Mouse (Mus musculus) CH12.LX (cell line): ENCODE results near the gene Trio. TPM values are rescaled to one million over a fixed set of nuclear protein-coding genes. Genes with fewer than 3 reads are reported as not detected.
"Not testable (repeated sequence)": the region's sequence is repeated elsewhere in the genome, so short reads cannot be mapped to it uniquely, and the experiment has no call there.

Experiments
- DNase-seq: peaks from one replicate; pipeline ENCODE4 v3.0.0-alpha.2; 2013; ENCODE audit errors: extremely low read depth
- H3K27ac ChIP-seq: 2 replicates; pipeline ENCODE4 v1.5.1; 2012; ENCODE audit warnings: low read depth, mild to moderate bottlenecking, control low read depth, moderate library complexity; ENCODE audit not compliant: insufficient read depth
- H3K27me3 ChIP-seq: replicated peaks from 2 replicates; pipeline ENCODE3; 2012; ENCODE audit warnings: inconsistent platforms
- H3K36me3 ChIP-seq, 2 experiments: replicated peaks in 1 of 2; 2 replicates each; pipeline versions ENCODE3 to v1.6.1; 2012; ENCODE audit warnings: inconsistent platforms in 1 of 2, low read length in 1 of 2, mild to moderate bottlenecking in 1 of 2, mixed read lengths in 1 of 2, moderate library complexity in 1 of 2; ENCODE audit not compliant: control insufficient read depth in 1 of 2, insufficient read depth in 1 of 2
- H3K4me1 ChIP-seq, 2 experiments: 2 replicates each; pipeline ENCODE4 v1.6.1; 2012; ENCODE audit warnings: inconsistent platforms in 1 of 2, moderate library complexity in 1 of 2; ENCODE audit not compliant: insufficient read depth in 2 of 2, control insufficient read depth in 1 of 2
- H3K4me2 ChIP-seq: 2 replicates; pipeline ENCODE4 v1.6.1; 2012; ENCODE audit warnings: low read depth, mild to moderate bottlenecking, control low read depth; ENCODE audit not compliant: poor library complexity, insufficient read depth, severe bottlenecking
- H3K4me3 ChIP-seq, 3 experiments: fragments of 150-350 bp in 1 of 3; sonication (generic) in 1 of 3; replicated peaks in 1 of 3; 2 replicates each; pipeline versions ENCODE3 to v1.5.1; 2011 to 2012; ENCODE audit warnings: low read depth in 2 of 3, low read length in 2 of 3, mild to moderate bottlenecking in 2 of 3, moderate library complexity in 2 of 3, control low read depth in 1 of 3, improper control_type of control experiment in 1 of 3, inconsistent platforms in 1 of 3, mixed read lengths in 1 of 3; ENCODE audit not compliant: poor library complexity in 1 of 3
- H3K79me2 ChIP-seq: replicated peaks from 2 replicates; pipeline ENCODE4 v1.6.1; 2012; ENCODE audit warnings: mild to moderate bottlenecking, moderate library complexity; ENCODE audit not compliant: control insufficient read depth, poor library complexity, insufficient read depth, severe bottlenecking; ENCODE audit errors: extremely low read depth
- H3K9ac ChIP-seq: 2 replicates; pipeline ENCODE4 v1.6.1; 2012; ENCODE audit warnings: low read depth, mild to moderate bottlenecking, control low read depth, moderate library complexity; ENCODE audit not compliant: insufficient read depth
- H3K9me3 ChIP-seq: replicated peaks from 2 replicates; pipeline ENCODE3; 2012; ENCODE audit warnings: low read length, inconsistent platforms, mixed read lengths
- BHLHE40 ChIP-seq: IDR thresholded peaks from 2 replicates; pipeline ENCODE4 v1.6.1; 2011; ENCODE audit warnings: mild to moderate bottlenecking, low read depth, low read length, improper control_type of control experiment
- CHD2 ChIP-seq: IDR thresholded peaks from 2 replicates; pipeline ENCODE4 v1.6.1; 2011; ENCODE audit warnings: low read length, improper control_type of control experiment
- E2F4 ChIP-seq: IDR thresholded peaks from 2 replicates; pipeline ENCODE4 v1.6.1; 2011; ENCODE audit warnings: low read depth, low read length, improper control_type of control experiment; ENCODE audit not compliant: insufficient replicate concordance
- ELF1 ChIP-seq: IDR thresholded peaks from 2 replicates; pipeline ENCODE4 v1.6.1; 2014; ENCODE audit warnings: low read depth, mild to moderate bottlenecking, inconsistent platforms, low read length, improper control_type of control experiment
- EP300 ChIP-seq: IDR thresholded peaks from 2 replicates; pipeline ENCODE4 v1.6.1; 2011; ENCODE audit warnings: low read length, improper control_type of control experiment
- GABPA ChIP-seq: IDR thresholded peaks from 2 replicates; pipeline ENCODE4 v1.6.1; 2012; ENCODE audit warnings: low read depth, low read length, improper control_type of control experiment, inconsistent platforms; ENCODE audit not compliant: insufficient replicate concordance
- HCFC1 ChIP-seq: IDR thresholded peaks from 2 replicates; pipeline ENCODE4 v1.6.1; 2012; ENCODE audit warnings: low read depth, mild to moderate bottlenecking, inconsistent platforms, low read length, improper control_type of control experiment
- IRF4 ChIP-seq: IDR thresholded peaks from 2 replicates; pipeline ENCODE4 v1.6.1; 2014; ENCODE audit warnings: low read depth, mild to moderate bottlenecking, inconsistent platforms, low read length, improper control_type of control experiment
- JUN ChIP-seq: IDR thresholded peaks from 2 replicates; pipeline ENCODE4 v1.6.1; 2011; ENCODE audit warnings: low read depth, mild to moderate bottlenecking, low read length, improper control_type of control experiment, moderate library complexity; ENCODE audit not compliant: insufficient read depth
- JUND ChIP-seq: conservative IDR thresholded peaks from 2 replicates; pipeline ENCODE4 v1.6.1; 2011; ENCODE audit warnings: low read depth, low read length, improper control_type of control experiment
- MAFK ChIP-seq: IDR thresholded peaks from 2 replicates; pipeline ENCODE4 v1.6.1; 2011; ENCODE audit warnings: low read length, improper control_type of control experiment; ENCODE audit not compliant: insufficient replicate concordance
- MAX ChIP-seq: IDR thresholded peaks from 2 replicates; pipeline ENCODE4 v1.6.1; 2011; ENCODE audit warnings: low read length, improper control_type of control experiment
- MEF2A ChIP-seq: IDR thresholded peaks from 2 replicates; pipeline ENCODE4 v1.6.1; 2014; ENCODE audit warnings: low read depth, mild to moderate bottlenecking, inconsistent platforms, low read length, improper control_type of control experiment, borderline replicate concordance
- MXI1 ChIP-seq: IDR thresholded peaks from 2 replicates; pipeline ENCODE4 v1.6.1; 2011; ENCODE audit warnings: mild to moderate bottlenecking, low read depth, low read length, improper control_type of control experiment
- MYC ChIP-seq: IDR thresholded peaks from 2 replicates; pipeline ENCODE4 v1.6.1; 2011; ENCODE audit warnings: low read depth, mild to moderate bottlenecking, improper control_type of control experiment, low read length
- TBP ChIP-seq: conservative IDR thresholded peaks from 2 replicates; pipeline ENCODE4 v1.6.1; 2011; ENCODE audit warnings: low read depth, low read length, improper control_type of control experiment
- TCF12 ChIP-seq: IDR thresholded peaks from 2 replicates; pipeline ENCODE4 v1.6.1; 2014; ENCODE audit warnings: low read depth, mild to moderate bottlenecking, inconsistent platforms, low read length, improper control_type of control experiment
- UBTF ChIP-seq: IDR thresholded peaks from 2 replicates; pipeline ENCODE4 v1.6.1; 2012; ENCODE audit warnings: low read depth, mild to moderate bottlenecking, inconsistent platforms, low read length, improper control_type of control experiment, moderate library complexity
- USF2 ChIP-seq: conservative IDR thresholded peaks from 2 replicates; pipeline ENCODE4 v1.6.1; 2011; ENCODE audit warnings: low read depth, low read length, improper control_type of control experiment
- ZC3H11A ChIP-seq: IDR thresholded peaks from 2 replicates; pipeline ENCODE4 v1.6.1; 2012; ENCODE audit warnings: low read depth, mild to moderate bottlenecking, inconsistent platforms, low read length, improper control_type of control experiment
- ZKSCAN1 ChIP-seq: IDR thresholded peaks from 2 replicates; pipeline ENCODE4 v1.6.1; 2012; ENCODE audit warnings: low read depth, inconsistent platforms, low read length, improper control_type of control experiment, borderline replicate concordance
- ZMIZ1 ChIP-seq: IDR thresholded peaks from 2 replicates; pipeline ENCODE4 v1.6.1; 2012; ENCODE audit warnings: low read depth, mild to moderate bottlenecking, inconsistent platforms, low read length, improper control_type of control experiment
- ZNF384 ChIP-seq: IDR thresholded peaks from 2 replicates; pipeline ENCODE4 v1.6.1; 2012; ENCODE audit warnings: low read depth, low read length, improper control_type of control experiment, inconsistent platforms
- dilution Hi-C: fragments of 300-500 bp; cut with MboI; formaldehyde crosslinking; loops from 2 replicates; pipeline ENCODE4 v1.14.3; 2020; ENCODE audit warnings: low sequenced_read_pairs; ENCODE audit not compliant: extremely low pct_unique_long_range_greater_than_20kb, extremely low pct_ligation_motif_present
- in situ Hi-C: fragments of 300-500 bp; cut with MboI; formaldehyde crosslinking; loops from 3 replicates; pipeline ENCODE4 v1.14.3; 2019; ENCODE audit warnings: low sequenced_read_pairs, low pct_ligation_motif_present, low pct_unique_long_range_greater_than_20kb, mixed read lengths
- polyA plus RNA-seq: library from polyadenylated mRNA; unstranded; fragments of >175 nt; gene quantifications from 2 replicates; pipeline ENCODE4 v1.2.1, GENCODE M21; 2012; ENCODE audit warnings: low read depth; ENCODE audit not compliant: insufficient read length
- total RNA-seq, 2 experiments: library from RNA; depleted of rRNA; stranded (reverse); fragments of 300-350 nt in 1 of 2; fragments of >200 nt in 1 of 2; gene quantifications; 2 replicates each; pipeline ENCODE4 v1.2.3; 2012 to 2014

Gene Trio
- total and polyA plus RNA-seq, 3 experiments: 3.9 to 17.5 (median 4.3) TPM

DNA sequence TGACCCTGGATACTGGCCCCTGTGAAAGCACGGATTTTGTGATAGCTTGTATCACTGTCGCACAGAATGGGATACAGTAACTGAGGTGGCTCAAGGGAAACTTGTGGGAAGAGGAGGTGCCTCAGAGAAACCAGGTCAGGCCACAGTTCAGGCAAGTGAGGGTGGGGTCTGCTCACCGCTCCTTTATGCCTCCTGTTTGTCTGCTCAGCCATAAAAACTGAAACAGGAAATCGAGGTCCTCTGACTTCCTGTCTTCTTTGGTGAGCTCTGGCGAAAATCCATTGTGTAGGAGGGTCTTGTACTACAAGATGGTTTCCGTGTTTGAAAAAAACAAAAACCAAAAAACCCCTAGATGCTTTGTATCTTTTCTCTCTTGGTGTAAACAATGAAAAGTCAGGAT is 301.4 kb downstream of the Trio start:
- TF ChIP-seq ZNF384: no peak
- TF ChIP-seq CHD2: no peak
- no peak for TF ChIP-seq HCFC1
- no peak for TF ChIP-seq MEF2A
- no peak for TF ChIP-seq MAX
- TF ChIP-seq USF2: no peak
- no peak for TF ChIP-seq JUND
- no peak for TF ChIP-seq TCF12
- TF ChIP-seq UBTF: no peak
- TF ChIP-seq JUN: no peak
- no peak for TF ChIP-seq E2F4
- no peak for TF ChIP-seq ZMIZ1
- no peak for TF ChIP-seq TBP
- TF ChIP-seq MAFK: no peak
- no peak for TF ChIP-seq ZKSCAN1
- TF ChIP-seq ZC3H11A: no peak
- H3K9me3 ChIP-seq: no peaks in the 10 kb centered on the region
- no peak overlapping the region for H3K9ac ChIP-seq
- peaks cover 2 to 22% of the 10 kb centered on the region in 2 experiments; a peak in 3 of 4 replicates for H3K4me1 ChIP-seq
- no peak for DNase-seq
- no peak overlapping the region for H3K27ac ChIP-seq
- no peak overlapping the region for H3K4me3 ChIP-seq
- dilution Hi-C loops (no loop called here), in situ Hi-C loops (no loop called here)
- H3K27me3 ChIP-seq: no peaks in the 10 kb centered on the region
- H3K4me2 ChIP-seq: no peak overlapping the region
- H3K36me3 ChIP-seq: no peaks in the 10 kb centered on the region
- no peaks in the 10 kb centered on the region for H3K79me2 ChIP-seq

DNA sequence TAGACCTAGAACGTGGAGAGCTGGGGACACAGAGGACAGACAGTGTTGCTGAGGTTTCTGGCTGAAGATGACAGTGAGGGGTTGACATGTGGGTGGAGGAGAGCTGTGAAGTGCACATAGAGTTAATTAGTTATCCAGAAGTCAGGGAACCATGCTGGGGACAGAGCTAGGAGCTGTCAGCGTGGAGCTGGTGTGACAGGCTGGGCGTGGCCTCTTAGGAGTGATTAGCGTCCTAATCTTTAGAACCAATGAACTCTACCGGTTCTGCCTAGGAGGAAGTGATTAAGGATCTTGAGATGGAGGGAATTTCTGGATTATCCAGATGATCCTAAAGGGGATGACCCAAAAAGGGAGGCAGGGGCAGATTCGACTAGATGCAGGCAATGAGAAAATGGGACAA is 301.9 kb downstream of the Trio start:
- dilution Hi-C loops (no loop called here), in situ Hi-C loops (no loop called here)
- Histone ChIP-seq H3K9ac (no peak overlapping the region), H3K27me3 (no peaks in the 10 kb centered on the region), H3K36me3 (no peaks in the 10 kb centered on the region), H3K27ac (no peak overlapping the region), H3K4me1 (peaks cover 2 to 22% of the 10 kb centered on the region in 2 experiments; a peak in 3 of 4 replicates), H3K4me2 (no peak overlapping the region), H3K4me3 (no peak overlapping the region), H3K79me2 (no peaks in the 10 kb centered on the region), H3K9me3 (no peaks in the 10 kb centered on the region)
- TF ChIP-seq ZC3H11A: no peak
- TF ChIP-seq MXI1: no peak
- no peak for TF ChIP-seq JUND
- TF ChIP-seq BHLHE40: no peak
- no peak for TF ChIP-seq MYC
- TF ChIP-seq IRF4: no peak
- TF ChIP-seq EP300: no peak
- TF ChIP-seq GABPA: no peak
- TF ChIP-seq ELF1: no peak
- no peak for DNase-seq

DNA sequence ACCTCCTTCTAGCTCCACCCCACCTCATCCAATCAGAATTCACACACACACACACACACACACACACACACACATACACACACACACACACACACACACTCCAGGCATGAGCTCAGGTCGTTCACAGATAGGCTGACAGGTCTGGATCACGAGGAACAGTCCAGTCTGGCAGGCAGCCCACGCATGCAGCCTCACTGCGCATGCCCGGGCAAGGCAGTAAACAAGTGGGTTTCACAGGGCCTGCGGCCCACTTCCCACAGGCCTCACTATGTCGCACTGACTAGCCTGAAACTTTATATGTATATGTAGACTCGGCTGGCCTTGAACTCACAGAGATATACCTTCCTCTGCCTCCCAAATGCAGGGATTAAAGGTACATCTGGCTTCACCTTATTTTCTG is 305.4 kb downstream of the Trio start:
- H3K9me3 ChIP-seq, H3K27ac ChIP-seq, DNase-seq, H3K9ac ChIP-seq, H3K79me2 ChIP-seq, H3K4me2 ChIP-seq, H3K36me3 ChIP-seq, in situ Hi-C loops, dilution Hi-C loops, H3K27me3 ChIP-seq, H3K4me3 ChIP-seq: not testable (repeated sequence)
- H3K4me1 ChIP-seq: peaks cover 2 to 13% of the 10 kb centered on the region in 2 experiments; a peak in 3 of 4 replicates
